Mouse (Mus musculus) ES-E14 (cell line): ENCODE data around the gene Slc25a1.
A peak's percentile ranks its signal among the peaks of the same experiment; 100 is the strongest.

ENCODE experiments used
- CHD2 ChIP-seq: IDR thresholded peaks from 2 replicates; pipeline ENCODE4 v1.6.1; 2014; ENCODE audit warnings: mild to moderate bottlenecking, low read depth, low read length, inconsistent platforms
- HCFC1 ChIP-seq: IDR thresholded peaks from 2 replicates; pipeline ENCODE4 v1.6.1; 2012; ENCODE audit warnings: low read length, inconsistent platforms, borderline replicate concordance; ENCODE audit not compliant: insufficient read depth
- MAFK ChIP-seq: IDR thresholded peaks from 2 replicates; pipeline ENCODE4 v1.6.1; 2014; ENCODE audit warnings: mild to moderate bottlenecking, low read depth, low read length, inconsistent platforms; ENCODE audit not compliant: insufficient read depth
- ZNF384 ChIP-seq: IDR thresholded peaks from 2 replicates; pipeline ENCODE4 v1.6.1; 2012; ENCODE audit warnings: low read depth, low read length, inconsistent platforms

DNA sequence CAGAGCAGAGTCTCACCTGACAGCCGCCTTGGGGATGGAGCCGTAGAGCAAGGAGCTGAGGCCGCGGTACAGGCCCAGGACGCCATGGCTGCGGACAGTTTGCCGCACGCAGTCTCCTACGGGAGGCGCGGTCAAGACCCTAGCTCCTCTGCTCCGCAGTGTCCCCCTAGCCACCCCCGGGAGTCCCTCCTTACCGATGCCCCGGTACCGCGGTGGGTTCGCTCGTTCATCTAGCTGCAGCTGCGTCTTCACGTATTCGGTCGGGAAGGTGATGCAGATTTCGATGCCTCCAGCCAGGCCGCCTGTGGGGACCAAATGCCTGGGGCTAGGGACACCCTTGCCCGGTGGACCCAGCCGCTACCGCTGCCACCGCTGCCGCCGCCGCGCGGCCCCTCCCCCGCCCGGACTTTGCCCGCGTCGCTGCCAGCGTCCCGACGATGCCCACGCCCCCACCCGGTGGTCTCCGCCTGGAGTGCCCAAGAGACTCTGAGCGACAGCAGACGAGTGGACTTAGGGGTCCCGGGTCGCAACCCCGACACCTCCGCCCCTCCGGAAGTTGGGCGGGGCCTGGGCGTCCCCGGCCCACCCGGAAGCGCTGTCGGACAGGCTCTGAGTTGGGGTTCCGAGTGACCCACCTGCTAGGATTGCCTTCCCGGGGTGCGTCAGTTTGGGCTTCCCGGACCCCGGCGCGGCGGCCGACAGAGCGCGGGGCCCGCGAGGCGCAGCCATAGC, 502 bp downstream of the Slc25a1 start:
- TF ChIP-seq HCFC1, result 0 out of 2 replicates have a peak, but pooled peaks have one; percentile 25
- TF ChIP-seq ZNF384, result no peak
- TF ChIP-seq CHD2, result no peak
- TF ChIP-seq MAFK, result no peak
